In genomic region chrX:75115550-75115949, GRCm38 (mm10) we compare ENCODE assay signal across 1 mouse cellular context.
A peak's percentile ranks its signal among the peaks of the same experiment; 100 is the strongest.
TF ChIP-seq lines count a peak whose summit lies in the region.

No protein-coding gene starts in this region.

TF ChIP-seq in MEL, 35 proteins besides CTCF, POLR2A, EP300 and RAD21:
- TF ChIP-seq ETS1 (IDR thresholded peaks at IDR 0.05; ENCODE audit: low read depth, low read length) (peak; percentile 70; the same call in 1 of the 2 replicates), JUND (IDR thresholded peaks at IDR 0.05; ENCODE audit: low read depth, low read length) (no peak), TCF12 (IDR thresholded peaks at IDR 0.05; ENCODE audit: low read depth, low read length) (peak; percentile 83), UBTF (IDR thresholded peaks at IDR 0.05; ENCODE audit: borderline replicate concordance, insufficient read depth, low read depth, low read length) (no peak), POLR2AphosphoS5 (IDR thresholded peaks at IDR 0.05; ENCODE audit: borderline replicate concordance, low read depth, low read length) (no peak), GATA1 (IDR thresholded peaks at IDR 0.05; ENCODE audit: low read depth, low read length) (peak; percentile 72), SIN3A (IDR thresholded peaks at IDR 0.05; ENCODE audit: low read length) (0 out of 2 replicates have a peak, but pooled peaks have one; percentile 36), GABPA (IDR thresholded peaks at IDR 0.05; ENCODE audit: low read depth, low read length) (no peak), MAFK (IDR thresholded peaks at IDR 0.05; ENCODE audit: borderline replicate concordance, low read depth, low read length) (peak; percentile 53; the same call in 1 of the 2 replicates), TAL1 (IDR thresholded peaks at IDR 0.05; ENCODE audit: low read length) (peak; percentile 27; the same call in 1 of the 2 replicates)
